Mouse (Mus musculus) adrenal gland, adult 8-10 months (tissue): ENCODE results near the gene Tmem35b. TPM values are rescaled to one million over a fixed set of nuclear protein-coding genes. Genes with fewer than 3 reads are reported as not detected.
A peak's percentile ranks its signal among the peaks of the same experiment; 100 is the strongest.

Experiments
- DNase-seq: peaks from one replicate; pipeline ENCODE4 v3.0.0; 2022
- total RNA-seq, 4 experiments: library from RNA; stranded (reverse); gene quantifications; 2 replicates each; pipeline ENCODE4 v1.2.4; 2022

Tmem35b gene
- total RNA-seq, 4 experiments from 2014 or later: 19.0 to 21.6 (median 20.3) TPM

DNA sequence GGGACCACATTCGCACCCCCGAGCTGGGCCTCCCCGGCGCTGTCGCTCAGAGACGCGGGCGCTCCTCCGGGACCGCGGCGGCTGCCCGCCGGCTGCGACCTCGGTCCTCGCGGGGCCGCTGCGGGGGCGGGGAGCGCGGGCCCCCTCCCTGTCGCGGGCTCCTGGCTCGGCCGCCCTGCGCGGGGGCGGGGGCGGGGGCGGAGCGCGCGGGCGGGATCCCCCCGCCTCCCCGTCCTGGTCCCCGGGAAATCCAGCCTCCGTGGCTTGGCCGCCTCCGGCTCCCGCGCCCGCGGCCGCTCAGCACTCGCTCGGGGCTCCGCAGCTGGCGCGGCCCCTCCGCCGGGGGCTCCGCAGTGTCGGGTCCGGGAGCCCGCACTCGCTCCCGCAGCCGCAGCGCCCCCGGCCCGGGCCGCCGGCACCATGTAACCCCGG, 45.4 kb downstream of the Tmem35b start, which contains the start of gene Dlgap3:
TSS of gene Dlgap3 (plus strand) at position 291 of the 432 bp plus-strand sequence.
- no peak for DNase-seq

DNA sequence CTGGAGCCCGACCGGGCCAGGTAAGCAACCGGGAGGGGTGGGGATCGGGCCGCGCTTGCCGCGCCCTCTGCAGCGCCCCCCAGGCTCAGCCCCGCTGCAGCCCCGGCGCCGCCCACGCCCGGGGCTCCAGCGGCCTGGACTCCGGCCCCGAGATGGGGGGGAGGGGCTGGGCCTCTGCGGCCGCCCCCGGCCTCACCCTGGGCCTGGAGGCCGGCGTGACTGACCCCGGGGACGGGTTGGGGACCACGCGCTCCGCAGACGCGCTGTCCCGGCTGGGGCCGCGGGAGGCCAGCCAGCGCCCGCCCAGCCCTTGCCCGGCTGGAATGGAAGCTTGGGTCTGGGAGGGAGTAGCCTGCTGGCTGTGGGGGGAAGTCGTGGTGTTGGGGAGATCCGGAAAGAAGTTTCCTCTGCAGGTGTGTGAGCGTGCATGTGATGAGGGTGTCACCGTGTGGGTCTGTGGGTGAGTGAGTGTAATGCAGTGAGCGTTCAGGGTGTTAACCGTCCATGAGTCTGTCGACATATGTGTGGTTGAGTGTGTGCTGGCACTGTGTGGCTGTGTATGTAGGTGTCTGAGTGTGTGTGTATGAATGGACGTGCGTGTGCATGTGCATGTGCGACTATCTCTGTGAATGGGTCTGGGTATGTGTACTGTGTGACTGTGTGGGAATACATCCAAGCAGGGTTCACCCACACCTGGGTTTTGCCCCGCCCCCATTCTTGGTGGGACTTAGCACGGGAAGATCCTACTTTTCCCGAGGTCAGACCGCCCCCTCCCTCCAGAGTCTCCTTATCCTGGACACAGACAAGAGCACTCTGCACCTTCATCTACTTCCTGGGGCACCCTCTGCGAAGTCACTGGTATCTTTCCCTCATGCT, 46.1 kb downstream of the Tmem35b start:
- no peak for DNase-seq

DNA sequence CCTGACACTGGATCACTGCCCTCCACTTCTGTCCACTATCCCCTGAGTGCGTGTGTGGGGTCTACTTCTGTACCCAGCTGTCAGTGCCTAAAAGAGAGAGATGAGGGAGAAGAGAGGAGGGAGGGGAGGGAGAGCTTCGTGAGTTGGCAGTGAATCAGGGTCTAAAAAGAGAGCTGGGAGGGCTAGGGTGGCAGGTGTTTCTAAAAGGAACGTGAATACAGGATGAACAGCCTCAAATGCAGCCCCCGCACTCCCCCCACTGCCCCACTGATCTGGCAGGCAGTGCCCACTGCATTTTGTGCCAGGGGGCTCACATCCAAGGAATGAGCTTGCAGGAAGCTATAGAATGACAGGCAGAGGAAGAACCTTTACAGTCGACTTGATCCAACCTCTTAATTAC, 47.4 kb downstream of the Tmem35b start:
- DNase-seq: no peak

DNA sequence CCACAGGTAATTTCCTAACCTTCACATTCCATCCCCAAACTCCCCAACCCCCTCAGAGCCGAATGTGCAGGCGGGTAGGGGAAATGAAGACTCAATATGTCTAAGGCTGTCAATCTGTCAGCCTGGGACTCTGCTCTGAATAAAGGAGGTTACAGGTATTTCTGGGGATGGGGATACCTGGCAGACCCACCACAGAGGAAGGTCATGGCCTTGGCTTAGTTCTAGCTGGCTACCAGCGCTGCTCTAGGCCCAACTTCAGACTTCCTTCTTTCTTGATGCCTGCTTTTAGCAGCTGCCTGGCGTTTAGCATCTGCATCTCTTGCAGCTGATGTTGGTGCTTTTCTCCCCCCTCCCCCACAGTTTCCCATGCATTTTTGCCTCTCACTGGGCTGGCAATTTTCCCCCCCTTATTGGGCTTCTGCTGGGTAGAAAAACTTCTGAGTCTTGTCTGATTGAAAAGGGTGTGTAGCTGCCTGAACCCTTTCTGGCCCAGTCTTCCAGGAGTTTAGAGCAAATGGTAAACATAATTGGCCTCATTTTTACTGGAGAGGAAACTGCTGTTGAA, 47.9 kb downstream of the Tmem35b start:
- DNase-seq: no peak

DNA sequence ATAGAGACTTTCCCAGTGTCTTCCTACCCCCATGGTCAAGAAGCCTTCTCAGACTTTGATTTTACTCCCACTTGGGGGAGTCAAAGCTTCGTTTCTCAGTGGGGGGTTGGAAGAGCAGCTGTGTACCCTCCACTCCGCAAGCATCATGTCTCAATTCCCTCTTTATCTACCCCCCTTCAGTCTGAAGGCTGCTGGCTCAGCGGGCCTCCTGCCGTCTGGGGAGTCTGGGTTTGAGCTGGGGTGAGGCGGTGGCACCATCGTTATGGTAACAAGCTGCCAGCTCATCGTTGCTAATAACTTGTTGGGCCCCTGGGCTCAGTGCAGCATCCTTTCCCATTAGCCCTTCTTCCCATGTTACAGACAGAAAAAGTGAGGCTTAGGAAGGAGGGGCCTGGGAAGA, 48.6 kb downstream of the Tmem35b start:
- no peak for DNase-seq

DNA sequence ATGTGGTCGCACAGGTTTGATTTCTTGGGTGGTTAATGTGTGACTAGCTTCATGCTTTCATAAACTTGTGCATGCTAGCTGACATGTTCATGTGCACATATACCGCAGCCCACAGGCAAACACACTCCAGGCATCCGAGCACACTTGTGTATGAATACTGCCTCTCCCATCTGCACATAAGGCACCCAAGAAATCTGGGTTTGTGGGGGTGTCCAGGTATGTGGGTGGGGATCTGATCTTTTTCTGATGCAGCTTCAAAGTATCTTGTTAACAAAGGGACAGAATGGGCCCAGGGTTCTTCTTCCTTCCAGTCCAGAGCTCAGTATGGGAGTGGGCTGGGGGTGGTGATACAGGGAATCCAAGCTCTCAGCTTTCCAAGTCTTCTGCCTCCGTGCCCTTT, 49.1 kb downstream of the Tmem35b start:
- no peak for DNase-seq

DNA sequence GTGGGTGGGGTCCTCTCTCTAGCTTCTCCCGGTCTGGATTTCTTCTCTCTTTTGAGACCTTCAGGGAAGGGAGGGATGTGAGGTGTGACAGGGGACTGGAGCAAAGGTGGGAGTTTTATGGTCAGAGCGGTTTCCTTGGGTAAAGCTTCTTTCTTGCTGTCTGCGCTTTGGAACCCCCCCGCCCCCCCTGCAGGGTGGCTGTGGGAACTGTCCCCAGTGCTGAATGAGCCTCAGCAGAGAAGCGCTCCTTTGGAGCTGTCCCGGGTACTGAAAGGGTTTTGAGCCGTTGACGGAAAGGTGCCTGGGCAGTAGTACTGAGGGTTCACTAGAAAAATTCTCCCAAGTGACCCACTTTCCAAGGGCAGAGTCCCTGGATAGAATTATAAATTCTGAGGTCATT, 50.0 kb downstream of the Tmem35b start:
- peak; percentile 26 for DNase-seq

DNA sequence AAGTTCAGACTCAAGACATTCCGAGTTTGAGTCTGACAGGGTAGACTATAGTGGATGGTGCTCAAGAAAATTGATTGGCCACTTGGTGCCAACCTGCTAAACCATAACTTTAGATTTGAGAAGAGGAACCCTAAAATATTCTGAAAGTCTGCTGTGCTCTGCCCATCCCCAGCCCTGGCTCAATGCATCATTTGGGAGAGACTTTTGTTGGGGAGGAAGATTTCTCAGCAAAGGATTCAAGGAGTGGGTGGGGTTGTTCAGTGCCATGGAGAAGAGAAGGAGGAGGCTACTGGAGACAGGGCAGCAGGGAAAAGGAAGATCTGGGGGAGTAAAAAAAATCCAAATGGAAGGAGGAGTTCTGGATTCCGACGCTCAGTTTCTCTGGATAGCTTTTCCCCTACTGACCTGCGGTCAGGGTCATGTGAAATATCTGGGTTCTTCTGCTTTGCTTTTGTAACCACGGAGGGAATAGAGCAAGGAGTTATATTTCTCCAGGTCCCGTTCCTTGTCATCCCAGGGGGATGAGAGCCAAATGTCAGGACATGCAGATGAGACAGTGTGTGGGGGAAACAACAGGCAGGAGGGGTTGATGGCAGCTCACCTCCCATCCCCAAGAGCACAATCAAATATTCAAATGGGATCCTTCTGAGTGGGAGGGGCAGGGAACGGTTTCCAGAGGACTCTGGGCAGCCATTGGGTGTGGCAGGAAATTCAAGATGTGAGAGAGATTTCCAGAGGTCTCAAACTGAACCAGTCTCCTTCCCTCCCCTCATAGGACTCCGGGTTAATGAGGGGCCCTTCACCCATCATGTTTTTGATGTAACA, 50.8 kb downstream of the Tmem35b start:
- no peak for DNase-seq

DNA sequence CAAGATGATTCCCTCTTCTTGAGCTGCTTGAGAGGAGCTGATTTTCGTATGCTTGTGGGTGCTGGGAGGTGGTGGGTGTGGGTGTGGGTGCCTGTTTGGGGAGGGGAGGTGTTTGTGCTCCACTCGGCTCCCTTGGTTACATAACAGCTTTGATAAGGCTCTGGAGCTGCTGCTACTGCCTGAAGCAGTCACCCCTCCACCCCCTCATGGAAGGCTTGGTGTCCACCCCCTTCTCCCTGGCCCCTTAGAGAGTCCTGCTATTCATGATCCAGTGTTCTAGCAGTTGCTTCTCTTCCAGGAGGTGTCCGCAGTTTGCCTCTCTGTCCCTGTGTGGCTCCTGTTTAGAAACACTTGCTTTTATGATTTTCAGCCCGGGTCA, 51.4 kb downstream of the Tmem35b start:
- DNase-seq: no peak

DNA sequence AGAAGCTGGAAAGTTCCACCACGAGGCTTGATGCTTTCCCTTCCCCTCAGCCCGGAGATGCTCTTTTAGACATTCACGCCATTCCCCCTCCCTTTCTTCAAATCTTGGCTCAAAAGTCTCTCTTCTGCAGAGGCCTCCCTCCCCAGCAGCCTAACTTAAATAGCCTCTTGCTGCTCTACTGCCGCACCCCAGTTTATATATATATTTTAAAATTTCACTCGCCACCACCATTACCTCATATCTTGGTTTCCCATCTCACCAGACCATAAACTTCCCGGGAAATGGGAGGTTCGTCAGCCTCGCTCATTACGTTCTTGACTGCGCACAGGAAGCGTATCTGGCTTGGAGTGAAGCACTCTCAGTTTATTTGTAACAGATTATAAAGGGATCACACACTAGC, 54.5 kb downstream of the Tmem35b start:
- DNase-seq: no peak

DNA sequence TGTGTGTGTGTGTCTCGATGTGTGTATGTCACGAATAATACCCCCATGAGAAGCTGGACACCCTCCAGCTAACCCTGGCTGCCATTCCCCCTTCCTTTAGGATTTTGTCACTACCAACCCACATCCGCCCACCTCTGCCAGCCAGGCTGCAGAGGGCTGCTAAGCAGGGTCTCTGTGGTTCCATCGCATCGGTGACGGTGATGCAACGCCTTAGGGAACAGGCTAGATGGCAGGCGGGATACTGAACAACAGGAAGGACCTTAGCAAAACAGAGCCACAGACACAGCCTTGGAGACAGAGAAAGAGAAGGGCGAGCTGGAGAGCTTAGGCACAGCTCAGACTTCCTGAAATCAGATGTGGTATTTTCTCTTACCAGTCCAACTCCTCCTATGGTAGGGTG, 55.2 kb downstream of the Tmem35b start:
- DNase-seq: no peak

Other genes starting within 250 kb of the Tmem35b start
- gene Zmym4, start 155.6 kb upstream of the Tmem35b start, total RNA-seq: 10 to 100 TPM; 43.7 to 80.5 (median 57.3) TPM
- gene Sfpq, start 102.4 kb upstream of the Tmem35b start, total RNA-seq: 100 to 1,000 TPM; 141 to 249 (median 190) TPM
- gene Zmym1, start 62.5 kb upstream of the Tmem35b start, total RNA-seq: 10 to 100 TPM in 3 of 4 experiments, 1 to 10 TPM in 1; 9.5 to 11.6 (median 10.9) TPM
- 10 to 100 TPM; 18.1 to 32.3 (median 25.4) TPM for gene Zmym6, start 46.3 kb upstream of the Tmem35b start, total RNA-seq
- gene Dlgap3, start 45.5 kb downstream of the Tmem35b start, total RNA-seq: 1 to 10 TPM; 3.3 to 7.0 (median 5.8) TPM
- 10 to 100 TPM; 58.8 to 73.0 (median 67.6) TPM for gene Smim12, start 120.1 kb downstream of the Tmem35b start, total RNA-seq
- gene Gja4, start 190.3 kb downstream of the Tmem35b start, total RNA-seq: 1 to 10 TPM; 3.1 to 7.0 (median 4.5) TPM
- gene Gjb3, start 207.2 kb downstream of the Tmem35b start, total RNA-seq: not detected
- not detected for gene Gjb4, start 230.4 kb downstream of the Tmem35b start, total RNA-seq
- gene Gjb5, start 234.5 kb downstream of the Tmem35b start, total RNA-seq: under 1 TPM in 3 of 4 experiments, not detected in 1; 0.18 to 0.38 (median 0.21) TPM